Mouse (Mus musculus) frontal cortex, adult 2 months (tissue): ENCODE measurements around the gene Tec. TPM values are rescaled to one million over a fixed set of nuclear protein-coding genes. Genes with fewer than 3 reads are reported as not detected.
"Not testable (repeated sequence)": the region's sequence is repeated elsewhere in the genome, so short reads cannot be mapped to it uniquely, and the experiment has no call there.

Source experiments
- DNase-seq, 2 experiments: peaks; one replicate each; pipeline ENCODE4 v3.0.0; 2022; ENCODE audit warnings: low spot score in 1 of 2; ENCODE audit errors: extremely low spot score in 1 of 2
- polyA plus RNA-seq: library from polyadenylated mRNA; depleted of rRNA; stranded (reverse); fragments of >200 nt; gene quantifications from 2 replicates; pipeline ENCODE4 v1.2.3, GENCODE M21; 2012

Gene Tec
- polyA plus RNA-seq, 1 experiment, result 3.2 TPM

GRCm38 (mm10) chr5:72828401-72828800 is 39.9 kb downstream of the Tec start:
- DNase-seq, result no peak

DNA sequence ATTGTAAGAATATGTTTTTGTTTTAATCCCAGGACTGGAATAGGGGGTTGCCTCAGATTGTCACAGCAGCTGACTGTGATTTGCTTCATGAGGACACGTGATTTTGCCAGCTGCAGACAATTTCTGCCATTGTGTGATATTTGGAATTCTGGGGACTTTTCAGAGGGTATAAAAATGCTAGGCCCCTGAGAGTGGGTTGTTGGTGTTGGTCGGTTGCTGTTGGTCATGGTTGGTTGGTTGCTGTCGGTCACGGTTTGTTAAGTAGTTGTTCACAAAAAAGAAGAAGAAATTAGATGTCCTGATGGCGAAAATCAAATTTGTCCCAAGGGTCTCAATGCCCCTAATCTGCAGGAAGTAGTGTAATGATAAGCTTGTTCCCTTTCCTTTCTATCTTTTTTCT is 40.8 kb downstream of the Tec start:
- no peak for DNase-seq

DNA sequence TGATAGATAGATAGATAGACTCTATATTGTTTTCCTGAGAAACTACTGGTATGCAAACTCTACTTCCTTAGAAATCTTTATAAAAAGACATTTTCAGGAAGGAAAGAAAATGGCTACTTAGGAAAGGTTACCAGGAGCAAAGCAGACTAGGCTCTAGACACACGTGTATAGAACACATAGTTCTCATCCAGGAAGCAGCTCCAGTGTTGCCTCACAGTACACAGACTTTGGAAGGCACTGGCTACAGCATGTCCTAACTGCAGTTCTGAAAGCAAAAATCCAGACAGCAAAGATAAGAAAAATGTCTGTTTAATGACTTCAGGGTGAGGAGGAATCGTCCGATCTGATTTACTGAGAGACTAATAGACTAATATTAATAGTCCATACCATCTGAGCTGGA is 41.8 kb downstream of the Tec start:
- no peak for DNase-seq

DNA sequence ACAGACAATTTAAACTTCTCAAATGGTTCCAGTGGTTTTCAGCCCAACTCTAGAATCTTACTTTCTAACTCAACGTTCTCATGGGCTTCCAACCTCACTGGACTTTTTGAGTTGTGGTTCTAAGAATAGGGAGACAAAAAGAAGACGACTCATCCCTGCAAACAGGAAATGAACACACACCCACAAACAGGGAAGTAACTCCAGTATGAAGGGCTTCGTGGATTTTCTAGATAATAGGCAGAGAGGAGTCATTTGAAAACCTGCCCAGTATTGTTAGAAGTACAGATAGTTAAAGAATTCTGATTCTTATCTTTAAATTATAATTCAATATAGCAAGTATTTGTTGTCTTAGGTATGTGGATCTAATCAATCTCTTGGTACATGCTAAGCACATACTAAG is 47.6 kb downstream of the Tec start:
- no peak for DNase-seq

- DNase-seq, result no peak
Measured at GRCm38 (mm10) chr5:72820036-72820640, 48.1 kb downstream of the Tec start.

DNA sequence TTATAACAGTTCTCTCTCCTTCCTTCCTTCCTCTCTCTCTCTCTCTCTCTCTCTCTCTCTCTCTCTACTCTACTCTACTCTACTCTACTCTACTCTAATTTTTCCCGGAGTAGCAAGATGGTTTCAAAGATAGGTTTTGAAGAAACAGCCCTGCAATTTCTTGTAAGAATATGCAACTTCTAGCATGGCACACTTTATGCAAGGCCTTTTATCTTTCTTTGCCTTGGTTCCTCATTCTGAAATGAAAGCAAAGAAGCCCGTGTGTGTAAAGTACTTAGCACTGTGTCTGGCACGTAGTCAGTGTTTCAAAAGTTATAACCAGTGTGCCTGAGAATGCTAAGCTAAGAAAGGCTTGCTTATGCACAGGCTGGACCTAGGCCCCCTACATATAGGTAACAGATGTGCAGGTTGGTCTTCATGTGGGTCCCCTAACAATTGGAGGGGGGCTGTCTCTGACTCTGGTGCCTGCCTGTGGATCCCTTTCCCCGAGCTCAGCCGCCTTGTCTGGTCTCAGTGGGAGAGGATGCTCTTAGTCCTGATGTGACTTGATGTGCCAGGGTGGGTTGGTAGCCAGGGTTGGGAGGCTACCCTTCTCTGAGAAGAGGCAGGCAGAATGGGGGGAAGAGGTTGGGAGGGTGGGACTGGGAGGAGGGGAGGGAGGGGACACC is 49.6 kb downstream of the Tec start:
- DNase-seq, result no peak

GRCm38 (mm10) chr5:72817523-72818091 is 50.7 kb downstream of the Tec start:
- DNase-seq, result no peak

DNA sequence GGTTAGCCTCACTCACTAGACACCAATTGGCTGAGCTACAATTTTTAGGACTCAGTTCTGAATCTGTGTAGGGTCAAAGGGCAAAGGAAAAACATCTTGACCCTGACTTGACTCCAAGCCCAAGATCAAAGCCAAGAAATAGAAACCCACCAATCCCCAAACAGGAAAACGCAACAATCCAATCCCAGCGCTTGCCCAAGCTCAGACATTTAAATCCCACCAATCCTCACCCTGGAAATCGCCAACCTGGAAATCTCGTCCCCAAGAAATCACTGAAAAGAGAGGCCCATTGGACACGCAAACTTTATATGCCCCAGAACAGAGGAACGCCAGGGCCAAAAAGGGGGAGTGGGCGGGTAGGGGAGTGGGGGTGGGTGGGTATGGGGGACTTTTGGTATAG is 51.3 kb downstream of the Tec start:
- DNase-seq, result not testable (repeated sequence)

GRCm38 (mm10) chr5:72816491-72816890 is 51.8 kb downstream of the Tec start:
- DNase-seq, result no peak

DNA sequence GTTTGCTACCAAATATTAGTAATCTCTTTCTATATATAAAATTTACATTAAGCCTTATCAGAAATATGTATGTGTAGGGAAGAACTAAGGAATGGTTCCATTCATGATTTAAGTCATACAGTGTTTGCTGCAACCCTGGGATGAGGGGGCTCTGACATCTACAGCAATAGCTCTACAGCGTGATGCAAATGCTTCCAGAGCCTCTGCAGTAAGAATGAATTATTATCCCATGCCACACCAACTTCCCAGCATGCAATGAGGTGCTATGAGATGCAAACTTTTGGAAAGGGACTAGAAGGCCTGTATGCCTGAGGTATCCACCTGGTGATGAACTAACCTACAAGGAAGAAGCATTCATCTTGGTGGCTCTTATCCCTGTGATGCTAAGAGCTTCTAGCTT is 52.2 kb downstream of the Tec start:
- no peak for DNase-seq

DNA sequence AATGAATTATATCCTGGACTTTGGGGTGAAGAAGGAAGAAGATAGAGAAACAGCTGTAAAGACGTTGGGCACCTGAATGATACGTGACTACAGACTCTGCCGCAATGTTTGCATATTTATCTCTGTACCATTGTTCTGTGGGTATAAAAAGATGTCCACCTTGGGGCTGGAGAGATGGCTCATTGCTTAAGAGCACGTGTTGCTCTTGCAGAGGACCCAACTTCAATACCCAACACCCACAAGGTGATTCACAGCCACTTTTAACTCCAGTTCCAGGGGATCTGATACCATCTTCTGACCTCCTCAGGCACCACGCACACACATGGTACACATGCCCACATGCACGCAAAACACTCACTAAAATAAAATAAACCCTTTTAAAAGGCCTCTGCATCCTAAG is 52.9 kb downstream of the Tec start:
- no peak for DNase-seq

DNA sequence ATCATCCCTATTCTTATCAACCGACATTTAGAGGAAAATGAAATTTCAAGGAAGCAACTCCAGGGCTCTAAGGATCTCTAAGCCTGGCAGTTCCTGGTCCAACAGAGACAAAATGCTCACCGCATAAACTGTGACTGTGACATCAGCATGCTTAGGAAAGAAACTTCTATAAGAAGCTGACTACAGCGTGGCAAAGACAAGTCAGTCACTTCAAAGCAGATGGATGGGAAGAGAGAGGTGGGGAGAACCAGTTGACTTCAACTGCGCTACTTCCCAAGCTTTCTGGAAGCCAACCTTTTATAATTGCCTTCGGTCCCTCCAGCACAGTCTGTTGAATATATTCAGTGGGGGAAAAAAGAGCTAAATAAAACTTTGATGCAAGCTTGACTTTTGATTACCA is 54.2 kb downstream of the Tec start:
- peak in 1 of 2 experiments; percentile 34 for DNase-seq

DNA sequence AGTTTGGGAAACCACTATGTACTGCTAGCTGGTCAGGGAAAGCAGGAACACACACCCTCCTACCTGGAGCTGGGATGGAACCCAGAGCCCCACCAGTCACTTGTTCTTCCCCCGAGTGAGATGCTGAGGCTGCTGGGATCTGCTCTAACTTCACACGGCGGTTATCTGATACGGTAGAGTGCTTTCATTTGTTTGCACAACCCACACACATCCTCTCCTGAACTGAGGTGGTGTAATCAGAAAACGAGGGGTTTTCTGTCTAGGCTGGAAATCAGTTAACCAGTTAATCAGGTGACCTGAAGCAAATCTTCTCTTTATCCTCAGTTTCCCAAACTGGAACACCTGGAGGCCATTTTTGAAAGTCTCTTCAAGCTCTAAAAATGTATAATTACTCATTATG is 55.4 kb downstream of the Tec start:
- DNase-seq, result no peak

DNA sequence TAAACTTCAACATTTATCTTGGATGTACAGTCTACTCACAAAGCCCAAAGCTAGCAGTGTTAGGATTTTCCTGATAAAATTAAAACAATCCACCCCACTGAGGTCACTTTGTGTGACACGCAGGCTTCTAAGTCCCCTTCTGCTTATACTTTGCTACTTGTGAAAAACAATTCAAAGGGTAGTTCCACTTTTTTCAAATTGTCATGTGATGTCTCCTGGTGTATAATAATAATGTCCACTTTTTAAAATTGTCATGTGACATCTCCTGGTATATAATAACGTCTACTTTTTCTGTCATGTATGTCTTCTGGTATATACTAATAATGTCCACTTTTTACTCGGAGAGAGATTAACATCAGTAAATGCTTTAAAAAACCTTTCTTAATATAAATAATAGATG is 56.0 kb downstream of the Tec start:
- no peak for DNase-seq

GRCm38 (mm10) chr5:72811397-72811796 is 56.9 kb downstream of the Tec start:
- no peak for DNase-seq

DNA sequence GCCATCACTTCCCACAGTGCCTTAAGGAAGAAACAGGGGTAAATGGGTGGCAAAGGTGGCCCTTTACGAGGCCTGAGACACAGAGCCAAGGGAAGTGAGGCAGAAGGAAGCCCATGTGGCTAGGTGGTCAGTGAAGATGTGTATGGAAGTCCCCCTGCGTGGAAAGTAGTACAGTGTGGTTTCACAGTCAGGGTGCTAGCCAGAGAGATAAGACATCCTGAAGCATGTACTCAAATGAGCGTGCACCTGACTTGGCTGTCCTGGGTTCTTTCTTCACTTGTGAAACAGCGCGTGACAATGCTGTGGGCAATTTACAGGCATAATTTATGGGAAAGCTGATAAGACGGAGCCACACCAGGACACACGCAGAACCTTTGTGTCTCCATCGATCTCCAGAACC is 57.3 kb downstream of the Tec start:
- no peak for DNase-seq

DNA sequence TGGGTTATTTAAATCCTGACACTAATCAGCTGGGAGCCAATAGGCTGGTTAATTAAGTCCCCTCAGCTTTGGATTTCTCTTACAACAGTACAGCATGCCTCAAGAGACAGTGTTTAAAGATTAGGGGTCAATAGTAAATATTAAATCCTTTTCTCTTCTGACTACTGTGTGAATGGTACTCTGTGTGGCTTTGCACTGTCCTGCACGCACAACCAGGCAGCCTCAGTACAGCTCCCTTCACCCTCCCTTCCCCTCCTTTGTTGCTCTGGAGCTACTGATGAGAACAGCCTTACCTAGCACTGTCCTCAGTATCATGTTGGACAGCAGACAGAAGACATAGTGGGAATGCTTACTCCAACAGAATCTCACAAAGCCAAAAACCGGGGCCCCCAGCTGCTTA is 58.8 kb downstream of the Tec start:
- DNase-seq, result no peak

DNA sequence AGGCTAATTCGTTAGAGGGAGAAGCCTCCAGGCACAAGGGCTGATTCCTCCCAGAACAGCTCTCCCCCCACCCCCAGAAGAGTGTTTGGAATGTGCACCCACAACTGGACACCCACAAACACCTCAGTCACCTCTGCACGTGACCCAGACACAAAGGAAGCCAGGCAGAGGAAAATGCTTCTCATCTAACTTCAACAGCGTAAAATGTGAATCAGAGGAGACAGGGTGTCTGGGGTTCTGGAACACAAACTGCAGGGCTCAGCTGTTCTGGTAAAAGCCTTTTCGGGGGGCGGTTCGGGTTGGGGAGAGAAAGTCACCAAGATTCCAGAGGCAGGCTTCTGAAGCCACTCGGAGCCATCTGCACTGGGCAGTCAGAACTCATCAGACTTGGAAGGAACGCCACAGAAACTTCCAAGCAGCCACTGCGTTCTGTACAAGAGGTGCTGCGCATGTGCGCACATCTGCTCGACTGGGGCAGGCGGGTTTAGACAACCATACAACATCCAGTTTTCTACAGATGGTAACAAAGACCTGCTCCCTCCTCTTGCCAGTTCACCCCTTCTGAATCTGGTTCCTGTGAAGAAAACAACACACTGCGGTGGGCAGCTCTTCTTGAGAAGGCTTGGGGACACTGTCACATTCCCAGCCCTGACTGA is 59.7 kb downstream of the Tec start:
- DNase-seq, result peak in 1 of 2 experiments; percentile 48

GRCm38 (mm10) chr5:72802851-72803250 is 65.4 kb downstream of the Tec start:
- peak in 1 of 2 experiments; percentile 24 for DNase-seq

GRCm38 (mm10) chr5:72798563-72798962 is 69.7 kb downstream of the Tec start:
- no peak for DNase-seq

- peak in 1 of 2 experiments; percentile 26 for DNase-seq
Measured at GRCm38 (mm10) chr5:72796186-72796613, 72.1 kb downstream of the Tec start.
